Mouse (Mus musculus) cerebellum, adult 2 months (tissue): Measurements from ENCODE around the gene Tfrc.

Experiments
- CTCF ChIP-seq: fragments of 200-500 bp; IDR thresholded peaks from 2 replicates; pipeline ENCODE4 v1.5.1; 2011; ENCODE audit warnings: low read depth, mild to moderate bottlenecking, control low read depth, low read length, moderate library complexity, borderline replicate concordance; ENCODE audit not compliant: insufficient read depth
- POLR2A ChIP-seq: fragments of 200-500 bp; IDR thresholded peaks from 2 replicates; pipeline ENCODE4 v1.6.1; 2011; ENCODE audit warnings: low read length, control low read depth, borderline replicate concordance; ENCODE audit not compliant: insufficient read depth

DNA sequence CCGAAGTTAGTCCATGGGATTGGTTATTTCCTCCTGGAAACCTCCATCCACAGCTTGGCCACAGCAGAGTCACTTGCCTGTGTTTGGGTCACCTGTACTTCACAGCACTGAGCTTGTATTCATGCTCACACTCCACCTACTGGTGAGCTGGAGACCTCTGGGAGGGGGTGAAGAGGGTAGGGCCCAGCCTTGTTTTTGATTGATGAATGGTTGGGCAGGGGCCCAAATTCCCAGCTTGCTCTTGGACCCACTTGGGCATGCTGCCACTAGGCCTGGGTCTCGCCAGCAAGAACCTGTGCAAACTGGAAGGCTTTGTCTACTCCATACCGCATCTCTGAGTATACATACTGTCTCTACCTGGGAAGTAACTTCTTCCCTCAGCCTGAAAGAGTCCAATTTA lies 26.6 kb downstream of the Tfrc start:
- TF ChIP-seq CTCF, result no peak
- no peak for TF ChIP-seq POLR2A
